Mouse (Mus musculus) cerebellum, adult 8-10 months (tissue): ENCODE measurements around the gene Cers5.

Source experiments
- DNase-seq: peaks from one replicate; pipeline ENCODE4 v3.0.0; 2022

Gene Cers5

DNA sequence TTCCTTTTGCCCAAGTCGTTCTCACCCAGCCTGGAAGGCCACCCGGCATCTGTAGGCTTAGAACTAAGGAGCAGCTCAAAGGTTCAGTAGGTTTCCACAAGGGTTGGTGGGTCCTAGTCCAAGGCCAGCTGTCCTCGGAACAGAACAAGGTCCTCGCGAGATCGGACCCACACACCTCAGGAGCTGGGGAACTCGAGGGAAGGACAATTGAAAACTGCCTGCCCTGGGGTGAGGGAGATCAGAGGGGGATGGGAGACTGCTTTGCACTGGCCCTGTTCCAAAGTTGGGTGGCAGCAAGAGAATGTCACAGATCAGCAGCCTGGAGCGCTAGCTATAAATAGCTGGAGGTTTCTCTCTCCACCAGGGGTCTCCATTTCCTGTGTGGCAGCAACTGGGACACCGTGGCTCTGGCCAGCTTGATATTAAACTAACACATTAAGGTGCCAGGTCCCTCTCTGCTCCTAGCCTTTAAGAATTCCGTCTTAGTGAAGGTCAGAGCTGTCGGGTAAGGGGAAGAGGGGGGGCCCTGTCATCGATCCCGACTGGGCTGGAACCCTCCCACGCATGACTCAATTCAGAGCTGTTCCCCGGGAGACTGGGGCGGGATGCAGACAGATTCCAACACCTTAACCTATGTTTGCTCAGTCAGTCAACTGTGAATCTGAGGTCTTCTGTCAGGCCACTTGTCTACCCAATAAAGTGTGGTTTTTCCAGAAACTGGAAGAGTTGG is 48.2 kb downstream of the Cers5 start:
- DNase-seq, result peak; percentile 70

- DNase-seq, result peak; percentile 64
Observed at GRCm38 (mm10) chr15:99723515-99724291, 49.0 kb downstream of the Cers5 start.

DNA sequence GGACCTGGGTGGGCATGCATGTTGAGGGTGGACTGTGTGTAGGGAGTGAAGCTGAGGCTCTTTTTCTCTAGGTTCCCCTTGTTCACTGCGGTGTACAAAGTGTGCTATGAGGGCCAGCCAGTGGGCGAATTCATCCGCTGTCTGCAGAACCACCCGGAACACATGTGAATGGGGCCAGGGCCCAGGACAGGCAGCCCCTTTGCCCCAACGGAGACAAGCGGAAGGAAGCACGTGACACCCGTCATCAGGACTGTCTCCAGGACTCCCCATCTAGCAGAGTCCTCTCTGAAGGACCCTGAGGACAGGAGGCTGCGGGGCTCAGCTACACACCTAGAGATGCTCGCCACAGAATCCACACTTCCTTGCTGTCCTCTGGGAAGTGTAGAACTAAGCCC is 49.6 kb downstream of the Cers5 start:
- DNase-seq, result no peak

- DNase-seq, result no peak
Observed at GRCm38 (mm10) chr15:99721921-99722743, 50.6 kb downstream of the Cers5 start.

DNA sequence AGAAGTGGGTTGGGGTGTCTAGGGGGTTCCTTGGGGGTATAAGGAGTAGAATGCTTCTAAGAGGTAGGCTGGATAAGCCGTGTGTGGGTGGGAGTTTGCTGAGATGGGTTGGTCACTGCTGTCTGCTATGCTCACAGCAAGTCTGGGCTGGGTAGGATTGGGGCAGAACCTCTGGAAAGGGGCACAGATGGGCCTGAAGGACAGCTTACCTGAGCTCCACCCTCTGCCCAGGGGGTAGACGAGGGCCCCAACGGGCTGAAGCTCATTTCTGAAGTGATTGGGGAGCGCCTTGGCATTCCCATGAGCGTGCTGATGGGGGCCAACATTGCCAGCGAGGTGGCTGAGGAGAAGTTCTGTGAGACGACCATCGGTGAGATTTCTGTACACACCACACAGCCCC is 52.8 kb downstream of the Cers5 start:
- no peak for DNase-seq

GRCm38 (mm10) chr15:99718461-99719021 is 54.1 kb downstream of the Cers5 start:
- peak; percentile 59 for DNase-seq

DNA sequence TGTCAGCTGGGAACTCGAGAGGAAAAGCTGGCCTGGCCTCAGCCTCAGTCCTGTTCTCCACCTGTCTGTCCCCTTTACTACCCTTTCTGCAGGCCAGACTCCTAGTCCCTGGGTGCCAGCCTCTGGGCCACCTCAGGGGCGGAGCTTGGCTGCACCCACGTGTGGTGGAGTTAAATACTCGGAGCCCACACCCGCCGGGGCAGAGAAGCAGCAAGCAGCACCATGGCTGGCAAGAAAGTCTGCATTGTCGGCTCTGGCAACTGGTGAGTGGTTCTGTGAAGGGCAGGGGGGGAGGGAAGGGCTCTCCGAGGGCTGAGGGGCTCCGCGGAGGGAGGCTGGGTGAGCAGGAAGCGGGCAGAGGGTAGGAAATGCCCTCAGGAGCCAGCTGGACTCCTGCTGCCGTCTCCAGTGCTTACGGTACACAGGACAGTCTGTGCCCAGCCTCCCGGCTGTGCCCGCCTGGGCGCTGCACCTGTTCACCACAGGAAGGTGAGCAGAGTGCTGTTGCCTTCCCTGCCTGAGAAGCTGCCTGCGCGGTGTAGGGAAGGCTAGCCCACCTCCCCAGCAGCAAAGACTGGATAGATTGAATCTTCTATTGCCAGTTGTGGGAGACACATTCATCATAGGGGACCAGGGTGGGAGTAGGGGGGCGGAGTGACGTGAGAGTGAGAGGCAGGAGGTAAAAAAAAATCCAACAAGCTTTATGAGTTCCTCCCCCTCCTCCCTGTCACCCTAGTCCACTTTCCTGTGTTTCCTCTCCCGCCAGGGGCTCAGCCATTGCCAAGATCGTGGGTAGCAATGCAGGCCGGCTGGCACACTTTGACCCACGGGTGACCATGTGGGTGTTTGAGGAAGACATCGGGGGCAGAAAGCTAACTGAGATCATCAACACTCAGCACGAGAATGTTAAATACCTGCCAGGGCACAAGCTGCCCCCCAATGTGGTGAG is 55.0 kb downstream of the Cers5 start, which contains the start of gene Gpd1:
Gene Gpd1, plus strand, starts transcription at position 130 of the 949 bp plus-strand sequence.
- DNase-seq, result peak; percentile 84

DNA sequence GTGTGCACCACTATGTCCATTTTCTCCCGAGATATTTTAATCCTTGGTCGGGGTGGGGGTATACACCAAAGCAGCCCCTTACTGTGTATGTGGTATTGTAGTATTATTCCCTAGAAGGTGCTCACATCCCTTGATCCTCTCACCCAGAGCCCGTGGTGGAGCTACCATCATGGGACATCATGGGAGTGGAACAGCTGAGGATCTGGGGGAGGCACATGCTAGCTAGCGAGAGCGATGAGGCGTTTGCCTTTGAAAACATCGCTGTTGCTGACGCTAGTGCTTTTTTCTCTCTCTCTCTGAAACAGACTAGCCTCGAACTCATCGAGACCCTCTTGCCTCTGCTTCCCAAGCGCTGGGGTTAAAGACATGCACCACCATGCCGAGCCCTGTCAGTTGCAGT is 55.9 kb downstream of the Cers5 start:
- no peak for DNase-seq

DNA sequence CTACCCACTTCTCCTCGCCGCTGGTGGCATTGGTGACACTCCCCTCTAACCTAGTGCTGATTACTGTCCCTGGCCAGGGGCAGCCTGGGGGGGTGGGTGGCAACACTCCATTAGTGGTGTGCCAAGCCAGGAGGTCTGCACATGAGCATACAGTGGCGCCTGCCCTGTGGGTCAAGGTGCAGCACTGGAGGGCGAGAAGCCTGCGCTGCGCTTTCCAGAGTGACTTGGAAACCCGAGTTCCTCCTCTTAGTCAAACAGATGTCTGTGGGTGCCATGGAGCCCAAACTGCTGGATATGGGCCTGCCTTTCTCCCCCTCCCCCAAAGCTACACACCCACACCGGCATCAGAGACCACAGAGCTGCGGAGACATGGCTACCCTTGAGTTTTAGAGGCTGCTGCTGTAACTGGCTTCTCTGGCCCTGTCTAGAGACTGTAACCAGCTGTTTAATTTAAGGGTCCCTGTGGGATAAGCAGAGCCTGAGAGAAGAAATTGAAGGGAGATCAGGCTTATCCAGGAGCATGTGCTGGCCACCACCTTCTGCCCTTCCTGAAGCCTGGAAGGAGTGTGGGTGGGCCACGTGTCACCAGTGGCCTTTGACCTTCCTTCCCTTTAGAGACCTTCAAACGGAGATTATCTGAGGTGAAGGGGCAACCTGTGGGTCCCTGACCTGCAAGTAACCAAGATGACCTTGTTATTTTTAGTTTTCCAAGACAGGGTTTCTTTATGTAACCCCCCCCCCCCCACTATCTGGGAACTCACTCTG is 56.5 kb downstream of the Cers5 start:
- DNase-seq, result no peak

- DNase-seq, result no peak
Observed at GRCm38 (mm10) chr15:99715361-99715865, 57.3 kb downstream of the Cers5 start.

- peak; percentile 86 for DNase-seq
Observed at GRCm38 (mm10) chr15:99714858-99715257, 57.8 kb downstream of the Cers5 start.

- DNase-seq, result no peak
Observed at GRCm38 (mm10) chr15:99714206-99714605, 58.5 kb downstream of the Cers5 start.

DNA sequence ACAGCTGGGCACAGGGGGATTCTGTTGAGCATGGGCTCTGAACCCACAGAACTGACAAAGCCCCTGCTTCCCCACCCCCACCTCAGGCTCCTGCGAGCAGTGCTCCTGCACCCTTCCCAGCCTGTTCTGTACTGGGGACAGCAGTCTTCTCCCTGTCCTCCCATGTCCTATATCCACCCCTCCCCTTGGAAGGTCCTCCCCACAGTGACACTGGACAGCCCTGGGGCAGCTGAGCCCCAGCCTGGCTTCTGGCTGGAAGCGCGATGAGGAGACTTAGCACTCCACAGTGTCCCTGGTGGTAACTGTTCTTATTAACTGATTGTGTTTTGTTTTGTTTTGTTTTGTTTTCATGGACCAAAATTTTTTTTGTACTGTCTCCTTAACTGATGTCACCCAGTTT is 59.1 kb downstream of the Cers5 start:
- DNase-seq, result no peak

GRCm38 (mm10) chr15:99712666-99713559 is 59.8 kb downstream of the Cers5 start:
- peak; percentile 17 for DNase-seq

GRCm38 (mm10) chr15:99711491-99711890 is 61.2 kb downstream of the Cers5 start:
- no peak for DNase-seq

- DNase-seq, result no peak
Observed at GRCm38 (mm10) chr15:99710221-99711190, 62.2 kb downstream of the Cers5 start.

DNA sequence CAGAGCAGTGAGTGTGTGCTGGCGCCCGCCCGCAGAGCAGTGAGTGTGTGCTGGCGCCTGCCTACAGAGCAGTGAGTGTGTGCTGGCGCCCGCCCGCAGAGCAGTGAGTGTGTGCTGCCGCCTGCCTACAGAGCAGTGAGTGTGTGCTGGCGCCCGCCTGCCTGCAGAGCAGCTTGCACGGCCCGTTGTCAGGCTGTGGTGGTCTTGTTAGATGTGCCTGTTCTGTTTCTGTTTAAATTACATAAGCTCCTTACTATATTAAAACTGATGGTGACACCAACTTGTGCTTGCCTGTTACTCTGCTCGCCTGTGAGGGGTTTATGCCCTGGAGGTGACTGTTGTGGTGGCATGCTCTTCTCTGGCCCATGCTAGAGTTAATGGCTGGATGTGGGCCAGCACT is 64.5 kb downstream of the Cers5 start:
- DNase-seq, result no peak

GRCm38 (mm10) chr15:99705440-99706048 is 67.1 kb downstream of the Cers5 start, which contains the start of gene Gm17349:
TSS of gene Gm17349 (minus strand) at chr15:99705490.
- DNase-seq, result peak; percentile 71
